Mouse (Mus musculus) MEL (cell line): Measurements from ENCODE around the gene Pdc. TPM values are rescaled to one million over a fixed set of nuclear protein-coding genes. Genes with fewer than 3 reads are reported as not detected.

Experiments
- DNase-seq: peaks from one replicate; pipeline ENCODE4 v3.0.0; 2011; ENCODE audit warnings: low read depth, low spot score
- H3K27ac ChIP-seq: 2 replicates; pipeline ENCODE4 v1.5.1; 2012; ENCODE audit warnings: low read depth, mild to moderate bottlenecking, control low read depth, low read length, moderate library complexity; ENCODE audit not compliant: control insufficient read depth
- H3K27me3 ChIP-seq, 2 experiments: fragments of 150-350 bp in 1 of 2; sonication (generic) in 1 of 2; 2 replicates each; pipeline ENCODE4 v1.6.1; 2012; ENCODE audit warnings: low read length in 2 of 2, mild to moderate bottlenecking in 2 of 2, improper control_type of control experiment in 1 of 2, moderate library complexity in 1 of 2; ENCODE audit not compliant: insufficient read depth in 2 of 2, control insufficient read depth in 1 of 2
- H3K36me3 ChIP-seq, 2 experiments: 2 replicates each; pipeline ENCODE4 v1.6.1; 2012 to 2014; ENCODE audit warnings: low read length in 2 of 2, improper control_type of control experiment in 1 of 2, inconsistent platforms in 1 of 2, mild to moderate bottlenecking in 1 of 2; ENCODE audit not compliant: insufficient read depth in 2 of 2, control insufficient read depth in 1 of 2
- H3K4me1 ChIP-seq, 2 experiments: fragments of 150-350 bp in 1 of 2; sonication (generic) in 1 of 2; 2 replicates each; pipeline ENCODE4 v1.6.1; 2012; ENCODE audit warnings: low read length in 2 of 2, improper control_type of control experiment in 1 of 2, mild to moderate bottlenecking in 1 of 2; ENCODE audit not compliant: insufficient read depth in 2 of 2, control insufficient read depth in 1 of 2
- H3K4me3 ChIP-seq, 2 experiments: fragments of 150-350 bp in 1 of 2; sonication (generic) in 1 of 2; 2 replicates each; pipeline ENCODE4 v1.5.1; 2012; ENCODE audit warnings: low read depth in 2 of 2, low read length in 2 of 2, mild to moderate bottlenecking in 2 of 2, moderate library complexity in 2 of 2, control low read depth in 1 of 2, improper control_type of control experiment in 1 of 2; ENCODE audit not compliant: control insufficient read depth in 1 of 2, insufficient read depth in 1 of 2
- H3K79me2 ChIP-seq: 2 replicates; pipeline ENCODE4 v1.6.1; 2012; ENCODE audit warnings: mild to moderate bottlenecking, low read length, moderate library complexity; ENCODE audit not compliant: control insufficient read depth, poor library complexity, insufficient read depth
- H3K9ac ChIP-seq: 2 replicates; pipeline ENCODE4 v1.6.1; 2012; ENCODE audit warnings: low read depth, mild to moderate bottlenecking, control low read depth, low read length, moderate library complexity; ENCODE audit not compliant: control insufficient read depth, poor library complexity, severe bottlenecking
- H3K9me3 ChIP-seq: fragments of 150-350 bp; sonication (generic); replicated peaks from 2 replicates; pipeline ENCODE4 v1.6.1; 2012; ENCODE audit warnings: mild to moderate bottlenecking, low read length, improper control_type of control experiment, moderate library complexity; ENCODE audit not compliant: insufficient read depth
- BHLHE40 ChIP-seq: IDR thresholded peaks from 2 replicates; pipeline ENCODE4 v1.6.1; 2012; ENCODE audit warnings: low read depth, mild to moderate bottlenecking, inconsistent platforms, low read length, improper control_type of control experiment, borderline replicate concordance
- CHD1 ChIP-seq: IDR thresholded peaks from 2 replicates; pipeline ENCODE4 v1.6.1; 2012; ENCODE audit warnings: low read depth, mild to moderate bottlenecking, inconsistent platforms, low read length, improper control_type of control experiment
- CHD2 ChIP-seq: IDR thresholded peaks from 2 replicates; pipeline ENCODE4 v1.6.1; 2011; ENCODE audit warnings: low read length, improper control_type of control experiment
- CTCF ChIP-seq, 3 experiments: IDR thresholded peaks in 2 of 3; conservative IDR thresholded peaks in 1 of 3; 2 replicates each; pipeline ENCODE4 v1.5.1; 2011 to 2012; ENCODE audit warnings: low read length in 3 of 3, low read depth in 2 of 3, mild to moderate bottlenecking in 2 of 3, improper control_type of control experiment in 1 of 3, inconsistent platforms in 1 of 3, mixed read lengths in 1 of 3, moderate library complexity in 1 of 3; ENCODE audit not compliant: control insufficient read depth in 1 of 3, insufficient read depth in 1 of 3, poor library complexity in 1 of 3, severe bottlenecking in 1 of 3
- E2F4 ChIP-seq: IDR thresholded peaks from 2 replicates; pipeline ENCODE4 v1.6.1; 2011; ENCODE audit warnings: low read depth, low read length, improper control_type of control experiment, borderline replicate concordance
- ELF1 ChIP-seq: IDR thresholded peaks from 2 replicates; pipeline ENCODE4 v1.6.1; 2014; ENCODE audit warnings: low read depth, mild to moderate bottlenecking, inconsistent platforms, low read length, improper control_type of control experiment, moderate library complexity
- EP300 ChIP-seq, 2 experiments: IDR thresholded peaks; 2 replicates each; pipeline ENCODE4 v1.6.1; 2011; ENCODE audit warnings: improper control_type of control experiment in 2 of 2, low read length in 2 of 2, low read depth in 1 of 2, mild to moderate bottlenecking in 1 of 2
- ETS1 ChIP-seq: IDR thresholded peaks from 2 replicates; pipeline ENCODE4 v1.6.1; 2012; ENCODE audit warnings: low read depth, mild to moderate bottlenecking, inconsistent platforms, low read length, improper control_type of control experiment, moderate library complexity
- GABPA ChIP-seq: IDR thresholded peaks from 2 replicates; pipeline ENCODE4 v1.6.1; 2012; ENCODE audit warnings: low read depth, mild to moderate bottlenecking, inconsistent platforms, low read length, improper control_type of control experiment, moderate library complexity
- GATA1 ChIP-seq: IDR thresholded peaks from 2 replicates; pipeline ENCODE4 v1.6.1; 2011; ENCODE audit warnings: low read depth, low read length, improper control_type of control experiment
- HCFC1 ChIP-seq: IDR thresholded peaks from 2 replicates; pipeline ENCODE4 v1.6.1; 2012; ENCODE audit warnings: low read depth, mild to moderate bottlenecking, inconsistent platforms, low read length, improper control_type of control experiment, moderate library complexity
- JUND ChIP-seq: IDR thresholded peaks from 2 replicates; pipeline ENCODE4 v1.6.1; 2011; ENCODE audit warnings: low read depth, mild to moderate bottlenecking, improper control_type of control experiment, low read length
- MAFK ChIP-seq: IDR thresholded peaks from 2 replicates; pipeline ENCODE4 v1.6.1; 2011; ENCODE audit warnings: low read depth, mild to moderate bottlenecking, low read length, improper control_type of control experiment, borderline replicate concordance
- MAX ChIP-seq: IDR thresholded peaks from 2 replicates; pipeline ENCODE4 v1.6.1; 2011; ENCODE audit warnings: low read length, improper control_type of control experiment
- MAZ ChIP-seq: IDR thresholded peaks from 2 replicates; pipeline ENCODE4 v1.6.1; 2012; ENCODE audit warnings: low read depth, mild to moderate bottlenecking, inconsistent platforms, low read length, improper control_type of control experiment
- MYB ChIP-seq: IDR thresholded peaks from 2 replicates; pipeline ENCODE4 v1.6.1; 2011; ENCODE audit warnings: mild to moderate bottlenecking, low read depth, low read length, improper control_type of control experiment
- MYC ChIP-seq: IDR thresholded peaks from 2 replicates; pipeline ENCODE4 v1.6.1; 2011; ENCODE audit warnings: low read depth, mild to moderate bottlenecking, low read length, improper control_type of control experiment, moderate library complexity
- NELFE ChIP-seq: IDR thresholded peaks from 2 replicates; pipeline ENCODE4 v1.6.1; 2011; ENCODE audit warnings: low read depth, low read length, improper control_type of control experiment
- POLR2AphosphoS2 ChIP-seq: IDR thresholded peaks from 2 replicates; pipeline ENCODE4 v1.6.1; 2011; ENCODE audit warnings: low read length, improper control_type of control experiment
- POLR2AphosphoS5 ChIP-seq: IDR thresholded peaks from 2 replicates; pipeline ENCODE4 v1.6.1; 2012; ENCODE audit warnings: low read depth, borderline replicate concordance, mild to moderate bottlenecking, inconsistent platforms, low read length, moderate library complexity, mixed read lengths
- RAD21 ChIP-seq: IDR thresholded peaks from 2 replicates; pipeline ENCODE4 v1.6.1; 2011; ENCODE audit warnings: mild to moderate bottlenecking, low read depth, low read length, improper control_type of control experiment
- RCOR1 ChIP-seq: IDR thresholded peaks from 2 replicates; pipeline ENCODE4 v1.6.1; 2012; ENCODE audit warnings: low read depth, mild to moderate bottlenecking, inconsistent platforms, low read length, improper control_type of control experiment
- SIN3A ChIP-seq: IDR thresholded peaks from 2 replicates; pipeline ENCODE4 v1.6.1; 2012; ENCODE audit warnings: low read length, improper control_type of control experiment, inconsistent platforms
- SMC3 ChIP-seq: IDR thresholded peaks from 2 replicates; pipeline ENCODE4 v1.6.1; 2011; ENCODE audit warnings: low read depth, low read length, improper control_type of control experiment
- TAL1 ChIP-seq: IDR thresholded peaks from 2 replicates; pipeline ENCODE4 v1.6.1; 2012; ENCODE audit warnings: mild to moderate bottlenecking, inconsistent platforms, low read length, moderate library complexity, mixed read lengths
- TCF12 ChIP-seq: IDR thresholded peaks from 2 replicates; pipeline ENCODE4 v1.6.1; 2014; ENCODE audit warnings: low read depth, mild to moderate bottlenecking, inconsistent platforms, low read length, improper control_type of control experiment, moderate library complexity
- UBTF ChIP-seq: IDR thresholded peaks from 2 replicates; pipeline ENCODE4 v1.6.1; 2012; ENCODE audit warnings: low read depth, mild to moderate bottlenecking, inconsistent platforms, low read length, improper control_type of control experiment, moderate library complexity, borderline replicate concordance; ENCODE audit not compliant: insufficient read depth
- USF1 ChIP-seq: IDR thresholded peaks from 2 replicates; pipeline ENCODE4 v1.6.1; 2014; ENCODE audit warnings: low read depth, mild to moderate bottlenecking, inconsistent platforms, low read length, improper control_type of control experiment, moderate library complexity
- ZC3H11A ChIP-seq: IDR thresholded peaks from 2 replicates; pipeline ENCODE4 v1.6.1; 2012; ENCODE audit warnings: low read depth, mild to moderate bottlenecking, inconsistent platforms, low read length, improper control_type of control experiment
- ZKSCAN1 ChIP-seq: IDR thresholded peaks from 2 replicates; pipeline ENCODE4 v1.6.1; 2012; ENCODE audit warnings: low read depth, mild to moderate bottlenecking, inconsistent platforms, low read length, improper control_type of control experiment, moderate library complexity
- ZMIZ1 ChIP-seq: IDR thresholded peaks from 2 replicates; pipeline ENCODE4 v1.6.1; 2012; ENCODE audit warnings: low read depth, mild to moderate bottlenecking, inconsistent platforms, low read length, improper control_type of control experiment, moderate library complexity
- ZNF384 ChIP-seq: IDR thresholded peaks from 2 replicates; pipeline ENCODE4 v1.6.1; 2012; ENCODE audit warnings: low read depth, mild to moderate bottlenecking, inconsistent platforms, low read length, improper control_type of control experiment
- polyA plus RNA-seq, 2 experiments: library from polyadenylated mRNA; stranded (reverse) in 1 of 2; unstranded in 1 of 2; fragments of >175 nt in 1 of 2; fragments of >200 nt in 1 of 2; gene quantifications; 2 replicates each; pipeline versions ENCODE4 v1.2.1 to v1.2.4; 2012; ENCODE audit warnings: low replicate concordance in 2 of 2, low read depth in 1 of 2; ENCODE audit not compliant: insufficient read length in 2 of 2, insufficient read depth in 1 of 2, missing spikeins in 1 of 2
- total RNA-seq: library from RNA; depleted of rRNA; stranded (reverse); fragments of 300-350 nt; gene quantifications from 2 replicates; pipeline ENCODE4 v1.2.3, GENCODE M21; 2012

Pdc gene
- total and polyA plus RNA-seq, 3 experiments = not detected

DNA sequence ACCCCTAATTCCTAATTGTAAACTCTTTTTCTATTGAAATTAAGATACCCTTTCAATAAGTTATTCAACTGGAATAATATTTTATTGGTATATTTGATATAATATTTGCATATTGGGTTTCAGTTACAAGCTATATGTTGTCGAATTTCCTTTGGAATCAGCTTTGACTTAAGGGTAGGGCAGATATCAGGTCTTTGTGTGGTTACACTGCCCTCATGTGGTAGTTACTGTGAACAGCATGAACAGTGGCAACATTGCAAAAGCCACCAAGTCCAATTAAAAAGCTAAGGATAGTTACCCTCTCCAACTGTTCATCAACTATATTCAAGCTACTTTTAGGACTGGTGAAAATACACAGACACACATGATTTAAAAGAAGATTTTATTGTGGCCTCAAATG, 11.6 kb upstream of the Pdc start:
- Histone ChIP-seq H3K79me2 (no peaks in the 10 kb centered on the region), H3K27me3 (no peaks in the 10 kb centered on the region), H3K4me1 (no peaks in the 10 kb centered on the region), H3K9ac (no peak overlapping the region), H3K27ac (no peak overlapping the region), H3K36me3 (no peaks in the 10 kb centered on the region), H3K9me3 (no peaks in the 10 kb centered on the region)
- DNase-seq = peak; percentile 78
- peak; percentile 89 for TF ChIP-seq RAD21
- no peak for TF ChIP-seq MYC
- no peak for TF ChIP-seq ZNF384
- no peak for TF ChIP-seq E2F4
- no peak for TF ChIP-seq JUND
- TF ChIP-seq CHD1 = no peak
- no peak for TF ChIP-seq SIN3A
- no peak for TF ChIP-seq MYB
- peak; percentile 75 for TF ChIP-seq SMC3
- TF ChIP-seq CHD2 = no peak
- TF ChIP-seq TCF12 = no peak
- peak; percentile 51; the same call in 1 of the 2 replicates for TF ChIP-seq ZC3H11A
- TF ChIP-seq ZMIZ1 = no peak
- TF ChIP-seq MAFK = no peak
- TF ChIP-seq GATA1 = no peak
- peak; percentile 58 to 82 (median 79) for TF ChIP-seq CTCF (IDR thresholded peaks at IDR 0.05 in 2 of 3, conservative IDR thresholded peaks at IDR 0.05 in 1 of 3; ENCODE audit: control insufficient read depth in 1 of 3, insufficient read depth in 1 of 3, low read depth in 2 of 3, low read length in 3 of 3, poor library complexity in 1 of 3, severe bottlenecking in 1 of 3)
- TF ChIP-seq, all 39 proteins: peak for 4
- H3K4me3 ChIP-seq = no peak overlapping the region

DNA sequence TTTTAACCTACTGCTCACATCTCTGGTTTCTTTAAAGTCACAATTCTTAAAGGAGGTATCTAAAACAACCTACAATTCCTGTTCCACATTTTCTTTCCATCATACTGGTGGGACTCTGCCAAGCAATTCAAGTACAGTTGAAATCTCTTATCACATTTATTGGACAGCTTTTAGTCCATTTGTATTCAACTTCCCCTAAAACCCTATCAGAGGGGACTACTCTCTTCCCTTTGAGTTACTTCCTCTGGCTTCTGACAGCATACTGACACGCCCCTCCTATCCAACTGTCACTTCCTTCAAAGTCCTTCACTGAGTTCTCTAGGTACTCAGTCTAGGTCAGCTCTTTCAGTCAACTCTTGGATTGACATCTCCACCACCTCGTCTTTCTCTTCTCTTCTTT, 15.9 kb downstream of the Pdc start:
- H3K4me1 ChIP-seq = peaks cover 0 to 9% of the 10 kb centered on the region in 2 experiments; a peak in 3 of 4 replicates
- no peaks in the 10 kb centered on the region for H3K27me3 ChIP-seq
- H3K79me2 ChIP-seq = no peaks in the 10 kb centered on the region
- peak; percentile 87 for DNase-seq
- peak overlapping the region; percentile 49 for H3K27ac ChIP-seq
- no peaks in the 10 kb centered on the region for H3K9me3 ChIP-seq
- no peak overlapping the region for H3K9ac ChIP-seq
- peaks cover 0 to 13% of the 10 kb centered on the region in 2 experiments; a peak in 2 of 4 replicates for H3K36me3 ChIP-seq
- no peak overlapping the region for H3K4me3 ChIP-seq
- TF ChIP-seq NELFE (no peak), ZKSCAN1 (no peak), GATA1 (peak; percentile 70), POLR2AphosphoS2 (no peak), ELF1 (no peak), USF1 (no peak), MYC (no peak), SIN3A (no peak; the same call in 1 of the 2 replicates), RCOR1 (no peak), HCFC1 (no peak), TAL1 (no peak), JUND (no peak), MYB (peak; percentile 71), UBTF (no peak), CHD1 (no peak), POLR2AphosphoS5 (no peak), ZC3H11A (no peak), EP300 (IDR thresholded peaks at IDR 0.05; ENCODE audit: low read depth in 1 of 2, low read length in 2 of 2) (peak; percentile 75 to 87), MAZ (no peak), GABPA (no peak), E2F4 (no peak), RAD21 (no peak), CHD2 (no peak), MAX (no peak), ETS1 (peak; percentile 43; the same call in 1 of the 2 replicates), ZNF384 (no peak), BHLHE40 (no peak)
